Mouse (Mus musculus): ENCODE results near the gene Clmp. TPM values are rescaled to one million over a fixed set of nuclear protein-coding genes. Genes with fewer than 3 reads are reported as not detected.
"Not testable (repeated sequence)": the region's sequence is repeated elsewhere in the genome, so short reads cannot be mapped to it uniquely, and the experiment has no call there.

Gene Clmp
- total RNA-seq, 4 experiments from 2014 or later, result 3.3 to 4.4 (median 4.0) TPM

DNA sequence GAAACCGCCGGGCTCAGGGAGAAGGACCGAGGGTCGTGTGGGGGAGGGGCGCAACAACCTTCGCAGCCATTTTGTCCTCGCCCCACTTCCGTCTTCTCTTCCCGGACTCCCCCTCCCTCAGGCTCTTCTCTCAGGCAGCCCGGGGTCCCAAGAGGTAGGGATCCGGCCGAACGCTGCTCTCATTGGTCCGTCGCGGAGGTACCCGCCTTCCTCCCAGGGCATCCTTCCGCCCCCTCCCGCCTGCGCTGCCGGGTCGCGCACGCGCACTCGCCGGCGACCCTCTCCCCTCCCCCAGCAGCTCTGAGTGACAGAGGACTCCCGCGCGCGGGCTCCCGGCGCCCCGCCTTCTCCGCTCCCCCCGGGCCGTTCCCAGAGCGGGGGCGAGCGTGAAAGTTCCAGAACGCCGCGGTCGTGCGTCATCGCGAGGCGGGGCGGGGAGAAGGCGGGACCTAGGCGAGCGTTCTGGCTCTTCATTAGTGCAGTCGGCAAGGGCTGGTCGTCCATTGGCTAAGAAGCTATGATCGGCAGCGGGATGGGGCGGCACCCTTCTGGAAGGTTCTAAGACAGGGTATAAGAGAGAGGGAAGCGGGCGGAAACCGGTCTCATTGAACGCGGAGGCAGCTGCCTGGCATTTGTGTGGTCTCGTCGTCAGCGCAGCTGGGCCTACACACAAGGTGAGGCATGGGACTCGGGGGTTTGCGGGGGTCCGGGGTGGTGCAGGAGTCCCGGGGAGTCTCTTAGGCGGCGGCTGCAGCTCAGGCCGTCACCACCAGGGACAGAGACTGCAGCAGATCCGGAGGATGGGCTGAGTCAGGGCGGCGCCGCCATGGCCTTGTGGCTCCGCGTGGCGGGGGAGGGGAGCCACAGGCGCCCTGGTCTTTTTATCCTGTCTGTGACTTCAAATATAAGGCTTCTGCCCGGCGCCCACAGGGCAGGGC, 115.2 kb downstream of the Clmp start, which contains the start of gene Hspa8:
Hspa8 (plus strand) TSS at position 310 of the 938 bp plus-strand sequence.
- peak; percentile 99 for DNase-seq (ENCODE audit: low spot score)

GRCm38 (mm10) chr9:40801614-40802532, 116.1 kb downstream of the Clmp start:
- DNase-seq (ENCODE audit: low spot score), result not testable (repeated sequence)

DNA sequence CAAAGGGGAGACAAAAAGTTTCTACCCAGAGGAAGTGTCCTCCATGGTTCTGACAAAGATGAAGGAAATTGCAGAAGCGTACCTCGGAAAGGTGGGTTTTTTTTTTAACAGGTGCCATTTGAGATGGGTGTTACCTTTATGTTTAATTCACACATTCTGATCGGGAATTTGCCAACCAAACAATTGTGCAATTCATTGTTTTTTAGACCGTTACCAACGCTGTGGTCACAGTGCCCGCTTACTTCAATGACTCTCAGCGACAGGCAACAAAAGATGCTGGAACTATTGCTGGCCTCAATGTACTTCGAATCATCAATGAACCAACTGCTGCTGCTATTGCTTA, 116.7 kb downstream of the Clmp start:
- DNase-seq (ENCODE audit: low spot score), result not testable (repeated sequence)

- not testable (repeated sequence) for DNase-seq (ENCODE audit: low spot score)
Observed at GRCm38 (mm10) chr9:40804576-40804975, 118.8 kb downstream of the Clmp start.

DNA sequence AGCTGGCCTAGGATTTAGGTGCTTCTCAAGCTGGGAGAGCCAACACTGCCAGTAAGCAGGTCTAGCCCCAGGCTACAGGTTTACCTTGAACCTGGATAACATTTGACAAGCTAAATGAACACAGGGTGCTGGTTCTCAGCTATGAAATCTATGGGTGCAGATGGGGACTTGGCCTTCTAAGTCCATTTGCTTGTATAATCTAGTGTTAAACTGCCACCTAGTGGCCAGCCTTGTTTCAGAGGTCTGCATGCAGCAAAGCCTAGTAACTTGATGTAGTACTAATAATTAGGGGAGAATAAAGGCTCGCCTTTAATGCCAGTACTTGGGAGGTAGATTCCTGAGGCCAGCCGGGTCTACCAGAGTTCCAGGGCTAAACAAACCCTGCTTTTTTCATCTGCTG, 119.5 kb downstream of the Clmp start:
- DNase-seq (ENCODE audit: low spot score), result no peak

DNA sequence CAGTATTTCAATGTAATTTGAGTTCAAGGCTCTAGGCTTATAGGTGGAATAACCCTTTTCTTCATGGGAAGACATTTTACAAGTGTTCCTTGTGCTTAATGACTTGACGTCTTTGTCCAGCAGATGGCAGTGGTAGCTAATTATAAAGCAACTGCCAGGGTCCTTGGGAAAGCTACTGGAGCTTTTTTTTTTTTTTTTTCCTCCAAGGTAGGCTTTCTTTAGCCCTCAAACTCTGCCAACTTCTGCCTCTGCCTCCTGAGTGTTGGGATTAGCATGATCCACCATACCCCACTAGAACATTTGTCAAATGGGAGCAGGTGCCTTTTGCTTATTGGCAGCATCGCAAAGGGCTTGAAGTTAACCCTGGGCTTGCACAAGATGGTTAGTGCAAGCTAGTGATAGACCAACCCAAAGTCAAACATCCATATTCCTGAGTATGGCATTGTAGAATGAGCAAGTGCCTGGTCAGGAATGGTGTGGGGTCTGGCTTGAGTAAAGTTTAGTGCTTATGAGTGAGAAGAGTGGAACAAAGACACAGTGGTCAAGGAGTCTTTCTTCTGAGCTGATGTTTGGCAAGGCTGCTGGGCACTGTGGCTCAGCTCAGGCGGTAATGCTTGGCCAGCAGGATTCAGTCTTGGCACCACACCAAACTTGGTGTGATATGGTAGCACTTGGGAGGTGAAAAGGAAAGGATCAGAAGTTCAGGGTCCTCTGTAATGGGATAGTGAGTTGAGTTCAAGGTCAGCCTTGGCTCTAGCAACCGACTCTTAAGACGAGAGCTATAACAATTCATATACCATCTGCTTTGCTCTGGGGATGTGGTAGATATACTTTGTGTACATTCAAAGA, 120.9 kb downstream of the Clmp start:
- DNase-seq (ENCODE audit: low spot score), result no peak

DNA sequence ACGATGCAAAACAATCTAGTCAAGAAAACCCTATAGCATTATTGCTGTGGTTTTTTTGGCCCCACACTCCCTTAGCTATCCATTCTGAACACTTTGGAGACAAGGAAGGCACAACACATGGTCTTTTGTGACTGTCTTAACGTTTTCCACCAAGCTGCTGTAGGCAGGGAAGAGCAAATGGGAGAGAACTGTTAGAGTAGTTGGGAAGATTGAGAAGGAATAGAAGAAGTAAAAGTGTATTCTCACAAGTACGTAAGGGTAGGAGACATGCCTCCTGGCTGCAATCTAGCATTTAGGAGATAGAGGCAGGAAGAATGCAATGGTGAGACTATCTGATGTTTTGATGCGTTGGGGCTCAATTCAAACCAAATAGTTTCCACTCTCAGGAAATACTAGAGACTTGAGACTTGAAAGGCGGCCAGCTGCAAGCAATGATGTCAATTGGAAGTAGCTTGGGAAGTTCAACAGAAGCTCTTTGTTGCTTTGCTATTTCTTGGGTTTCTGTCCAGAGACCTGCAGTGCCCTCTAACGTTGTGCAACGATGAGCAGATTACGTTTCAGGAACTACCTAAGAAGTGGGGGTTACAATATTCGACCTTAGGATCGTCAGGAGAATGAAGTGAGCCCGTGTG, 121.6 kb downstream of the Clmp start:
- no peak for DNase-seq (ENCODE audit: low spot score)

DNA sequence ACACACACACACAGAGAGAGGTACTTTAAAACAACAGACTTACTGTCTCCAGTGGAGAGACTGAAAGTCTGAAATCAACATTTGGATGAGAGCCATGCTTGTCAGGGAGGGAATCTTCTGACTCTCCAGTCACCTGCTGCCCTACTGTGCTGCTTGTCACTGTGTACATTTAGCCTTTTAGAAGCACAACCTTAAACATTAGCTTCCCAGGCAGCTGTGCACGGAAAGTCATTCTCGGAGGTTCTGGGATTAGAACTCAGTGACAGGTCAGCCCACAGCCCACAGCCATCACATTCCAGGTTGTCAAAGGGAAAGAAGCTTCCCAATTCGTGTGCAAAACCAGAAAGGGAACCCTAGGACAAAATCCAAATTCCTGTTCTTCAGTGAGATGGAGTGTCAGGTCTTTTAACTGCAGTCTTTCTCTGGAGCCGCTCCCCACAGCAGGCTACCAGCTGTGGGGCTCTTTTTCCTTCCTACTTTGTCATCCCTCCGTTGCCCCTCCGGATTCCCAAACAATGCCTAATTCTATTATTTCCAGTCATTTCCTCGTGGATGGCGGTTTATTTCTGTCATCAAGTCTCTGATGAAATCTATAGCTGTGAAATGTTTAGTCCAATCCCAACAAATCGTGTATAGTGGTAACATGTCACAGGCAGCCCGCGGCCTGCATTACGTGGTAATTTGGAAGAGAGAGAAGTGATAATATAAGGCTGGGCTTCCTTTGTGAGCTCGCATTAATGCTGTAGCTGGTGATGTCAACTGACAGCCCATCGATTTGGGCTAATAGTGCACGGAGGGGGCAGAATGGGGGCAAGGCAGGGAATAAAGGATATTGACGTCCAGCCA, 122.5 kb downstream of the Clmp start:
- no peak for DNase-seq (ENCODE audit: low spot score)

DNA sequence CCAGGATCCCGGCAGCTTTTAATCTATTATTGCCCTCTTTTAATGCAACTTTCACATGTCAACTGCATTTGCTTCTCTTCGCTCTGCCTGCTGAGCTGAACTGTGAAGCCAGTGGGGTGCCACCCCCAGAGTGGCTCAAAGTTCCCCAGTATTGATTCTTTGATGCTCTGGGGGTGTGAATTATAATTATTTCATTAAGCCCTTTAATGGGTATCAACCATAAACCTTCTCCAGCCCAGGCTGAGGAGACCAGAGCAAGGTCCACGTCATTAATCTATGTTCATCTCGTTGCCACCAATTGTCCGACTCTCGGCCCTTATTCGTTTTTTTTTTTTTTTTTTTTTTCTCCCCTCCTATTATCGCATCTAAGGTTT, 123.1 kb downstream of the Clmp start:
- no peak for DNase-seq (ENCODE audit: low spot score)

GRCm38 (mm10) chr9:40811860-40812259, 126.1 kb downstream of the Clmp start:
- DNase-seq (ENCODE audit: low spot score), result no peak

DNA sequence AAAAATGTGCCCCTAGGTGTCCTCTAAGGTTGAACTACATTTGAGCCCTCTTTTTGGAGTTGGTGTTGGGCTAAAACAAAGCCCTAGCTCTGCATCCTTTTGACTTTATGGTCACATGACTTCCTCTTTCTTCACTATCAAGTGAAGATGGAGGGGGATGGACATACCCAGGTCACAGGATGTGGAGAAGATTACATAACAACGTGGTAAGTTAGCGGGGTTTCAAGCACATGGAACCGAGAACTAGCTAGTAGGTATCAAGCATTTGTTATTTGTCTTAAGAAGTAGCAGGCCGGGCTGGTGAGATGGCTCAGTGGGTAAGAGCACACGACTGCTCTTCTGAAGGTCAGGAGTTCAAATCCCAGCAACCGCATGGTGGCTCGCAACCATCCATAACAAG, 128.3 kb downstream of the Clmp start:
- DNase-seq (ENCODE audit: low spot score), result no peak

DNA sequence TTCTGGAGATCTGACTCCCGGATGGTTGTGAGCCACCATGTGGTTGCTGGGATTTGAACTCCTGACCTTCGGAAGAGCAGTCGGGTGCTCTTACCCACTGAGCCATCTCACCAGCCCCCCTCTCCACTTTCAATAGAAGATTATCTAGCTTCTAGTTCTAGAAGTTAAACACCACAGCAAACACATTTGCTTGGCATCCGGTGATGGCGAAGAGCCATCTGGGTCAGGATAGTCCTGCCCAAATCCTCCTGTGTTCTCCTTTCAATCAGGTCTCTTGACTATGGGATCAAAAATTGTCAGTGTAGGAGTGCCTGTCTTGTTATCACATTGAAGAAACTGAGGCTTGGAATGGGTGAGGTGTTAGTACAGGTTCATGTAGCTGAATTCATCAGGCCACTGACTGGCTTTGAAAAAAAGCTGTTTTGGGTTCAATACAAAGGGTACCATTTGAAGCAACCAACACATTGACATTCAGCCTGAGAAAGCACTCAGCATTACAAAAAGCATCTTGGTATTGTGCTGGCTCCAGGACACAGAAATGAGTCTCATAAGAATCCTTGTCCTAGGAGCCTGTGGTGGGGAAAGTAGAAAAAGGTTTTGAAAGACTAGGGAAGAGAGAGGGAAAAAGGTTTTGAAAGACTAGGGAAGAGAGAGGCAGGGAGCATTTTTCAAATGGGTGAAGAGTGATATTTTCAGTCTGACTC, 131.7 kb downstream of the Clmp start:
- no peak for DNase-seq (ENCODE audit: low spot score)

- no peak for DNase-seq (ENCODE audit: low spot score)
Observed at GRCm38 (mm10) chr9:40825601-40826000, 139.8 kb downstream of the Clmp start.

DNA sequence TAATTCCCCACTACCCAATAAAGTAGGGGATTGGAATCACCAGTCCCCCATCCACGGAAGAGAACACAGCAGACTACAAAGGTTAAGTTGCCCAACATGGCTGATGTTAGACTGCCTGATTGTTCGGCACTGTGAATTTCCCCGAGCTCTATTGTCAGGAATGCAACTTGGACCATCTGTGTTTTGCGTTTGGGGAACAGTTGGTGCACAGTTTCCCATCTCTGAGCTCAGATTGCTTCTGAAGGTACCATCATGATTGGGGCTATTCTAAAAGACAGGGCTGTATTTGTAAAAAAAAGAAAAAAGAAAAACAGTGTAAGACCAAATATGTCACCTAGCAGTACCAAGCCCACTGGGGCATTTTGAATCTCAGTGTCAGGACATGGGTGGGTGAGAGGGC, 141.6 kb downstream of the Clmp start:
- no peak for DNase-seq (ENCODE audit: low spot score)

- peak; percentile 65 for DNase-seq (ENCODE audit: low spot score)
Observed at GRCm38 (mm10) chr9:40834569-40834968, 148.8 kb downstream of the Clmp start.
